Mouse (Mus musculus) cortical plate, adult 2 months (tissue): ENCODE measurements around the gene Wdr83os.

ENCODE experiments used
- CTCF ChIP-seq: fragments of 200-500 bp; IDR thresholded peaks from 2 replicates; pipeline ENCODE4 v1.5.1; 2011; ENCODE audit warnings: mild to moderate bottlenecking, control low read depth, low read length; ENCODE audit not compliant: insufficient read depth; ENCODE audit errors: extremely low read depth
- POLR2A ChIP-seq: fragments of 200-500 bp; IDR thresholded peaks from 2 replicates; pipeline ENCODE4 v1.6.1; 2011; ENCODE audit warnings: mild to moderate bottlenecking, low read length, control low read depth; ENCODE audit not compliant: insufficient read depth; ENCODE audit errors: extremely low read depth

DNA sequence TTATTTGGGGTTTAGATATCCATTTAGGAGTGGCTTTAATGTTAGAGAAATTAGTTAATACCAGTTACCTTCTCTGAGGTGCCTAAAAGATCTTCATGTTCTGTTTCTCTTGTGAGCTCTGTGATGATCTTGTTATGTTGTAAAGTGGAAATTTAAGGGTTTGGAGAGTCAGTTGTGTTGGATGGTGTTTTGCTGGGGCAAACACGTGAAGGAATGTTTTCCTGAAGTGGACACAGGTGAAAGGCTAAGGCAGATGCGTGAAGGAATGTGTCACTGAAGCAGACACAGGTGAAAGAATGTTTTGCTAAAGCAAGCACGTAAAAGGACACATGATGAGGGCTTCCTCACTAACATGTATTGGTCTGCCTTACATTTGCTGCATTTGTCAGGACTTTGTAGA lies 42.5 kb downstream of the Wdr83os start, which contains the start of gene Zfp791:
- TF ChIP-seq POLR2A (no peak), CTCF (no peak)
